Mouse (Mus musculus) liver, adult (tissue): Measurements from ENCODE around the gene Oser1.

Experiments used
- GATA4 ChIP-seq: IDR thresholded peaks from 2 replicates; pipeline ENCODE4 v1.6.1; 2014; ENCODE audit warnings: mild to moderate bottlenecking, low read length; ENCODE audit not compliant: insufficient replicate concordance

Gene Oser1

DNA sequence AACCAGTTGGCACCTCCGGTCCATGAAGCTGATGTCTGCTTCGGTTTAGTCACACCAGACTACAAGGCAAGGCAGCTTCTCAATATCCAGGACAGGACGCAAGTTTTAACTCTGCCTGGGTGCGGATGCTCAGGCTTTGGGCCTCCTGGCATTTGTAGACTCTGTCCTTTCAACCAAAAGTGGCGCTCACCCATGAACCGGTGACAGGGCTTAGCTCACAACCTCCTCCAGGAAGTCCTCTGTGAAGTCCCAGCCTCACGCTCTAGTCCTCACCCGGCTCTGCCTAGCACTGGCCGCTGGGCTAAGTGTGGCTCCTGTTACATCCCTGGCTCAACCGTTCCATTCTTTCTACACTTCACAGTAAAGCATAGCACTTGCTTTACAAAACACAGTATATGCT is 31.3 kb downstream of the Oser1 start:
- TF ChIP-seq GATA4: no peak

DNA sequence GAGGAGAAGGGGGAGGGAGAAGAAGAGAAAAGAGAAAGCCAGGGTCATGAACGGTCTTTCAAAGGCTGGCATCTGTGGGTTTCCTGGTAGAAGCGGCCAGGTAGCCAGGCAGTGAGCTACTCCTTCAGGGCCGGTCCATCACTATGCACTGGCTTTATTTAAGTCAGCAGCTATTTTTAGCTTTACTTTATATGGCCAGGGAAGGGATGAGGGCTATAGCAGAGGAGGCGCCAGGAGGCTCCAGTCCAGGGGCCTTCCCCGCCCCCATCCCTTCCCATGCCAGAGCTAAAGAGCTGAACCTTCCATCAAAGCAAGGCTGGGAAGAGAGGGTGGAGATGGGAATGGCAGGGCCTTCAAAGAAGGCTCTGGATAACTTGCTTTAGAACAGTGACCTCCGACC is 32.1 kb downstream of the Oser1 start:
- no peak for TF ChIP-seq GATA4

DNA sequence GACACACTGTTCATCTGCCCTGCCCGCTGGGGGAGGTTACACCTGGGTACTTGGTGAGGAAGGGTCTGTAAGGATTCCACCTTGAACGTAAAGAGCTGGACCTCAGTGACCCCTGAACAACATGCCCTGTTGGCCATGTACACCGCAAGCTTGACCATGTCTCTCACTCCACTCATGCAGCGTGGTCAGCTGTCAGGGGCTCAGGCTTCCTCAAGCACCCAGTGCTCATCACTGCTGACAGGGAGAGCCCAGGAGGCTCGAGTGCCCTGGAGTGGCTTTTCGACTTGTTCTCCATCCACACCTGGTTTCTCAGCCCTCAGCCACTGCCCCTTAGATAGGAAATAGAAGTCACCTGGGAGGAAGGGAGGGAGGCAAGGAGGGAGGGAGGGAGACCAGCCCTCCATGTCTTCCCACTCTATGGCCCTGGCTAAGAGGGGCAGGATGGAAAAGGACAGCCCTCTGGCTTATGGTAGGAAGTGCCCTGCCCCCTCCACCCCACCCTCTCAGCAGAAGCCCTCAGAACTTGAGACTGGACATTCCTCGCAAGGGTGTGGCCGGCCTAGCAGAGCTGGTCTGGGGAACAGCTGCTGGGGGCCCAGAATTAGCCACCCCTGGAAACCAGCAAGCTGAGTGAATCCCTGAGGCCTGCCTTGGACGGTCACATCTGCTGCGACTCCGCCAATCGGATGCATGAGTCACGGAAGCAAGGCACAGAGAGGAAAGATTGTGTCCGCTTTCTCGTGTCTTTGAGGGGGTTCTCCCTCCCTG is 37.9 kb downstream of the Oser1 start:
- TF ChIP-seq GATA4: no peak

DNA sequence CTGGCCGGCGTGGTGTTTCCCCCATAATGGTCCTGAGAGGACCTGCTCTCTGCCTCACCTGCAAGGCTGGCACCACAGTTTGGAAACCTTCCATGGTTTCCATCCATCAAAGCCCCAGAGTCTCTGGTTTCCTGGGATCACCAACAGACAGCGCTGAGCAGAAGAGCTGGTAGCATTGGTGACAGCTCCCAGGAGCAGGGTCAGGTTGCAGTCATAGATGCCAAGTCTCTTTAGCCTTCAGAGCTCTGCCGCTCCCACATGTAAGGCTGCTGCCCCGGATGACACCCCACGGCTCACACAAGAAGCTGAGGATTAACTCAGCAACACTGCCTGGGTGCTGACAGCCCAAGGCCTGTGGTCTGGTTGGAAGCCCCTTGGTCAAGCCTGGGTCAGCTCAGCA is 39.4 kb downstream of the Oser1 start:
- TF ChIP-seq GATA4: no peak

DNA sequence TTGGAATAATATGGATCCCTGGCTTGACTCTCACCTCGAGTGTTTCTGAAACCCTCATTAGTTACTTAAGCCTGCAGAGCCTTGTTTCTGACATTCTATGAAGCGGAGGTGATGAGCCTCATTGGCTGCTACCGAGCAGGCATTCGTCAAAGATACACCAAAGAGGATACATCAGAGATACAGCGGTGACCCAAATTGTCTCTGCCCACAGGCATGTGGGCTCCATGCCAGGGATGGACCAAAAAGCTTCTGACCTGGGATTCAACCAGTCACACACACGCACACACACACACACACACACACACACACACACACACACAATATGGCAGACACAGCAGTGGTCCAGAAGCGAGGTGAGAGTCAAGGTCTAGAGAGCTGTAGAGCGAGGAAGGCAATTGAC is 43.3 kb downstream of the Oser1 start:
- no peak for TF ChIP-seq GATA4

DNA sequence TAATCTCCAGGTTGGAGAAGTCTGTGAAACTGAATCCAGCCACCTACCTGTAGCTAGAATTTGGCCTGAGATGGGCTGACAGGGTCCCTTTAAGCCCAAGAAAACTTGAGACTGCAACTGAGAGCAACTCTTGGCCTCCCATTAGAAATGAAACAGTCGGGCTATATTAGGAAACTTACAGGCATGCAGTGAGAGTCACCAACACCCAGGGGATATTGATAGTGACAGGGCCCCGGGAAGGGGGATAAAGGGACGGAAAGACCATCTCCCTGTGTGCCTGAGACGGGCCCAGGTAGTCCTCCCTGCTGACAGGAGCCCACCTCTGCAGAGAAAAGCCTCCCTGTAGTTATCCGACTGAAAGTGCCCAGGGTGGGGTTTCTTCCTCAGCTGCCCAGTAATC is 45.1 kb downstream of the Oser1 start:
- TF ChIP-seq GATA4: no peak

DNA sequence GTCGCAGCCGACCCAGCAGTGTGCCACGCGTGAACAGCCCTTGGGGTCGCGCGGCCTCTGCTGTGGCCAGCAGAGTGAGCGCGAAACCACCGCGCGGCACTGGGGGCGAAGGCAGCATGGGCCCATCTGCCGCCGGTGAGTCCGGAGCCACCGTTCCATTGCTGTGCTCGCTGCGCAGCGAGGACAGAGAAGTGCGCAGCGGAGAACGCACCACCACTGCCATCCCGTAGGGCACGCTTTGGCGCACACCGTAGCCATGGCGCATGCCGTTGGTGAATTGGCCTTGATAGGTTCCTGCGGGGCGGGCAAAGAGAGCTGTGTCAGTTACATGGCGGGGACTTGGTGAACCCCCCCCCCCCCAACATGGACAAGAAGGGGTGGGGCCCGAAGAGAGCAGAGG is 48.4 kb downstream of the Oser1 start:
- no peak for TF ChIP-seq GATA4

DNA sequence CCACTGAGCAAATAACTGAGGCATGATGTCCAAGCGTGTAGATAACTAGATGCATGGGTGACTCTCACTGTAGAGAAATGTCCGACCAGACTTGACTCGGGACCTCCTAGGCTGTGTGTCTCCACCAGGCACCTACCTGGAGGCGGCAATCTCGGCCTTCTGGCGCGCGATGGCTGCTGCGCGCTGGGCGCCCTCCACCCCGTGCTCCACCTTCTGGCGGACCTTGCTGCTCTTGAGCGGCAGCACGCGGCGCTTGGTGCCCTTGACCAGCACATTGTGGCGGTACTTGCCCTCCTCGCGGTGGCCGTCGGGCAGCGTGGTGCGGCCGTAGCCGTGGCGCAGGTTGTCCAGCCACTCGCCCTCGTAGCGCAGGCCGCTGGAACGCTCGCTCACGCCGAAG is 49.0 kb downstream of the Oser1 start:
- no peak for TF ChIP-seq GATA4

DNA sequence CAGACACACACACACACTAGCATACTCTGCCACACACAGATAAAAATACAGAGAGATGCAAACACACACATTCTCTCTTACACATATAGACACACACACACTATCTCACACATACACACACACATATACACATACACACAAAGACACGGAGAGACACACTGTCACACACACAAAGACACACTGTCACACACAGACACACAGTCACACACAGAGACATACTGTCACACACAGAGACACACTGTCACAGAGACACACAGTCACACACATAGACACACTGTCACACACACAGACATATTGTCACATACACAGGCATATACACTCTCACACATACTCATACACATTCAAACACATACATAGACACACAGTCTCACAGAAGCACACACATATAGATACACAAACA is 51.9 kb downstream of the Oser1 start:
- no peak for TF ChIP-seq GATA4

DNA sequence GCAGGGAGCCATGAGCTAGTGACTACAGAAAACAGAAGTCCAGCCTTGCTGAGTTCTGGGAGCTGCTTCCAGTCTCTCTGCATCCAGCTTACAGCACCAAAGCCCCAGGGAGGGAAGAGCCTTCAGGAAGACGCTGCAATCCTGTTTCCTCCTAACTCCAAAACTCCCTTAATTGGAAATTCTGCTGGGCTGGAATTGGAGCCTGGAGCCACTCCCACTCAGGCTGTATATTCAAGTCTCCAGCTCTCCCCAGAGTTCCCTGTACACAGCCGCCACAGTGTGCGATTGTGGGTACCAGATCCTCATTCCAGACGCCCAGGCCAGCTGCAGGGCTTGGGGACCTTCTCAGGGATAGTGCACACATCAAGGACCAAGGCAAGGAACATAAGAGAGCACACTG is 54.3 kb downstream of the Oser1 start:
- no peak for TF ChIP-seq GATA4

DNA sequence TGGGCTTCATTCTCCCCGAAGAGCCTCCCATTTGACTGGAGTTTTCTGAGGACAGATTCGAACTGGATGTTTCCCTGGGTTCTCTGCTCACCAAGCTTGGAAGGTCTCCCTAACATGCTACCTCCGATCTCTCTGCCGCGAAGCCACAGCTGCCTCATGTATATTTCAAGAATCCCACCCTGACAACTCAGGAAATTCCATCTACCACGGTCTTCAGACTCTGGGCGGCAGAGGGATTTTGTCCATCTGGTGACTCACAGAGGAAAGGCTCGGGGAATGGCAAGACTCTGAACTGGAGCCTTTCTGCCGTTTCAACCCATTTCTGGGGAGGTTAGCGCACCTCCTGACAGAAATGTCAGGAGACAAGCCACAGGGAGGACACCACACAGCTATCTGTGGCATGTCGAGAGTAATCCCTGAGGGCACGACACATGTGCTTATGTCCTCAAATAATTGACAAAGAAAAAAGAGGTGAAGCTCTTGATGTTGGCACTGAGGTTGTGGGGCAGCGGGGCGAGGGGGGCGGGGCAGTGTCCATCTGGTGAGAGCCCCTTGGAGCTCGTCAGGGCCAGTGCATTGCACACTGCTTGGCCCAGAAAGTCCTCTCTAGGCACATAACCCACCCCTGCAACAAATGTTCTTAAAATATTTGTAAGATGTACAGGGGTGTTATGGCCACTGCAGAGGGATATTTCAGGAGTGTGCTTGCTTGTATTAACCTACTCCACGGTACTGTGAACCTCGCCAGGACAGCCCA is 59.5 kb downstream of the Oser1 start:
- TF ChIP-seq GATA4: no peak

DNA sequence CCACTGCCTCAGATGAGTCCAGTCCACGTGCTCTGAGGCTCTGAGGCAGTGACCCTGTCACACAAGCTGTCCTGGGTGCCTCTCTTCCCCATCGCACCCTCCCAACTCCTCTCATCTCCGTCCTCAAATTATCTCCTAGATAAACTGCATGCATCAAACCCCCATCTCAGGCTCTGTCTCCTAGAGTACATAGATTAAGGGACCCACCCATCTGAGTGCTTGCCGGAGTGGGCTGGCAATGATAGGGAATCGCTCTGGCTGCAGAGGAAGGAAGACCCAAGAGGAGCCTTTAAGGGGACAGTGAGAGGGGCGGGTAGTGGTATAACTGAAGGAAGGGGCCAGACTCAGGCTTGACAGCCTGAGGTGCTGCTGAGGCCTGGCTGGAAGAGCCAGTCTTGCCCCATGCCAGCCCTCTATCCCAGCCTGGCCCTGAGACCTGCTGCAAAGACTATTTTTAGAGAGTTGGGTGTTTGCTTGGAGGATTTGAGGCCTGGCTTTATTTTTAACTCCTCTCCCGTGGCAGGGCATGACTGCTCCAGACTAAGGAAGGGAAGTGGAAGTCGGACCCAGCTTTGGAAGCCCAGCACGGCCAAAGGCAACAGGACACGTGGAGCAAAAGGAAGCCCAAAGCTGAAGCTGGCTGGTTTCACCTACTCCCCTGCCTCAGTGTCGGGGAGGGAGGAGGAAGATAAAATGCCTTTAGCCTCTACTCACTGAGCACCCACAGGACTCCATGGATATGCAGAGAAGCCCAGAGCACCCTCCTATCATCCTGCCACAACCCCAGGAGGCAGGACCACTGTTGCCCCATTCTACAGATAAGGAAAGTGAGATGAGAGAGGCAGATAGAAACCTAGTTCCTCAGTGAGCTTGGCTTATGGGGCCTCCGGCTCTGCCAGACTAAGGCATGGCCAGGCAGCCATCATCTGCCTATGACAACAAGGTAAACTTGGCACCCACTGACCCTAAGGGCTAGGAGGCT is 61.3 kb downstream of the Oser1 start:
- TF ChIP-seq GATA4: no peak

DNA sequence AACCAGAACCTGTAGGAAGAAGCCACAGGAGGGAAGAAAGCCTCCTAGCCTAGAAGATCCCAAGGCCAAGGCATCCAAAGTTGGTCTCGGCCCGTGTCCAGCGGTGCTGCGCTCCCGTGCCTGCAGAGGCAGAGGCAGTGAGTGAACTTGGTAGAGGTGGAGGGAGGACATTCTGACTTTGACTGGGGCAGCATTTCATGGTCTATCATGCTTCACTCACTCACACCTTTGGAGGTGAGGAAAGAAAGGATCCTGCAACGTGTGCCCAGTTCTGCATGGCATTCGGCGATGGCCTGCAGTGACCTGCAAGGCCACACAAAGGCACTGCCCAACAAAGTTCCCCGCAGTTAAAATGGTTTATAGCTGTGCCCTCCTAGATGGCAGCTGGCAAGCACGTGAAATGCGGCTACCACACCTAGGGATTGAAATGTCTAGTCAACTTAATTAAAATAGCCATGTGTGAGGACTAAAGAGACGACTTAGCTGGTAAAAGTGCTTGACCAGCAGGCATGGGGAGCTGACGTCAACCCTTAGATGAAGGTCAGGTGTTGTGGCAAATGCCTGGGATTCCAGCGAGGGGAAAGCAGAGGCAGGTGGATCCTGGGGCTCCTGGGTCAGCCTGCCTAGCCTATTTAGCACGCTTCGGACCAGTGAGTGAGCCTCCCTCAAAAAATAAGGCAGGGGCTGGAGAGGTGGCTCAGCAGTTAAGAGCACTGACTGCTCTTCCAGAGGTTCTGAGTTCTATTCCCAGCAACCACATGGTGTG is 63.5 kb downstream of the Oser1 start:
- TF ChIP-seq GATA4: no peak

DNA sequence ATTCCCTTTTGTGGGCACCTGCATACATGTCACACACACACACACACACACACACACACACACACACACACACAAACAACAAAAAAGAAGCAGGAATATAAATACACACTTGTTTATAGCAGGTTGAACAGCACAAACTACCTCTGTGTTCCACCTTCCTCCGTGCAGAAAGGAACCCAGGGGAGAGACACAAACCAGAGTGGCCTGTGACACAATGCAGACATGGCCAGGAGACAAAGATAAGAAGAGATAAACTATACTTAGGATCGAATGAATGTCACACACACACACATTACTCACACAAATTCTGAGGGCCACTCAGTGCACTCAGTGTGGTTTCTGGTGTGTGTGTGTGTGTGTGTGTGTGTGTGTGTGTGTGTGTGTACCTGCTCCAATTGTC is 65.2 kb downstream of the Oser1 start:
- no peak for TF ChIP-seq GATA4

DNA sequence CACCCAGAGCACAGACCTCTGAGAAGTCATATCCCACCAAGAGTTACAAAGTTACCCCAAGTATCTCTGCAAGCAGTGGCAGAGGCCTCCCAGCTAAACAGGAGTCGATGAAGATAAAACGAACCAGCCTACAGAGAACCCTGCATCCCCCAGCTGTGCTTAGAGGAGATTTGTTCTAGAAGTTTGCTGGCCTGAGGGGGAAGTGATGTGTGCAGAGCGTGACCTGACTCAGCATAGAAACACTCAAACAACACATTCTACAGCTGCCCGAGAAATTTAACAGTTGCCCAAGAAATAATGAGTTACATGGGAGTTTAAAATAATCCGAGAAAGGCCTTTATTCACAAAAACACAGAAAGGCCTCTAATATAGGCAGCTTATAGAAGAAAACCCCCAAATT is 65.8 kb downstream of the Oser1 start:
- TF ChIP-seq GATA4: no peak
